Mouse (Mus musculus): ENCODE measurements around the gene Epb41l1. TPM values are rescaled to one million over a fixed set of nuclear protein-coding genes. Genes with fewer than 3 reads are reported as not detected.

The Epb41l1 gene
- total RNA-seq, 1 experiment: 20.5 TPM

DNA sequence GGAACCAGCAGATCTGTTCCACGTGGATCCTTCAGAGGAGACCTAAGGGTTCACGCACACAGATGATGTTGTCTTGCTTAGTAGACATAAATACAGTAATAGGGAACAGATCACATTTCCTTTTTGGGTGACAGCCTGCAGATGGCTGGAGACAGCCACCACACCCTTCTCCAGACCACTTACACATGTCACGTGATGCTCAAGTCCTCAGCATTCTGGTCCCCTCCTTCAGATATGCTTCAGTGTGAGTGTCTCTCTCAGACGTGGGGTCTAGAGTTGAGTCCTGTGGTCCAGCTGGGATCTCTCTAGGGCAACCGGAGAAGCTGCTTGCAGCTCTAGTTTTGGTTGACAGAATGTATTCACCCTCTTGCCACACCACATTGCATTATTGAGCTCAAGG lies 2.2 kb upstream of the Epb41l1 start:
- Histone ChIP-seq H3K27ac (ENCODE audit: insufficient read depth, low read depth, low read length, poor library complexity, severe bottlenecking) (no peak overlapping the region), H3K9me3 (ENCODE audit: control insufficient read depth, insufficient read depth, low read depth, low read length) (no peaks in the 10 kb centered on the region), H3K4me3 (ENCODE audit: insufficient read depth in 1 of 2, low read depth in 1 of 2, low read length in 2 of 2, poor library complexity in 1 of 2, severe bottlenecking in 1 of 2) (no peak overlapping the region), H3K9ac (ENCODE audit: insufficient read depth, low read depth, low read length, poor library complexity, severe bottlenecking) (no peak overlapping the region), H3K36me3 (ENCODE audit: control insufficient read depth, insufficient read depth, low read length, poor library complexity, severe bottlenecking) (no peaks in the 10 kb centered on the region), H3K4me1 (ENCODE audit: control insufficient read depth in 2 of 2, insufficient read depth in 2 of 2, low read length in 2 of 2, poor library complexity in 1 of 2) (peaks cover 8 to 21% of the 10 kb centered on the region in 2 experiments; a peak in 3 of 4 replicates)
- no peak for DNase-seq (ENCODE audit: low read depth, low spot score)
- TF ChIP-seq CHD2 (IDR thresholded peaks at IDR 0.05; ENCODE audit: low read depth, low read length): no peak
- TF ChIP-seq MAFK (IDR thresholded peaks at IDR 0.05; ENCODE audit: insufficient read depth, low read depth, low read length): no peak
- TF ChIP-seq HCFC1 (IDR thresholded peaks at IDR 0.05; ENCODE audit: borderline replicate concordance, insufficient read depth, low read length): no peak
- TF ChIP-seq ZNF384 (IDR thresholded peaks at IDR 0.05; ENCODE audit: low read depth, low read length): no peak
- no peak for TF ChIP-seq ZC3H11A (IDR thresholded peaks at IDR 0.05; ENCODE audit: borderline replicate concordance, low read depth, low read length)
- in situ Hi-C loops (cut with MboI; ENCODE audit: low sequenced_read_pairs in 2 of 2, unreplicated experiment in 2 of 2): no loop called here

- peak overlapping the region; percentile 74 for H3K9ac ChIP-seq (ENCODE audit: insufficient read depth, low read depth, low read length, poor library complexity, severe bottlenecking)
- peaks cover 17 to 28% of the 10 kb centered on the region in 2 experiments for H3K4me1 ChIP-seq (ENCODE audit: control insufficient read depth in 2 of 2, insufficient read depth in 2 of 2, low read length in 2 of 2, poor library complexity in 1 of 2)
- no peak overlapping the region for H3K27ac ChIP-seq (ENCODE audit: insufficient read depth, low read depth, low read length, poor library complexity, severe bottlenecking)
- DNase-seq (ENCODE audit: low read depth, low spot score): no peak
- TF ChIP-seq HCFC1 (IDR thresholded peaks at IDR 0.05; ENCODE audit: borderline replicate concordance, insufficient read depth, low read length) (no peak), MAFK (IDR thresholded peaks at IDR 0.05; ENCODE audit: insufficient read depth, low read depth, low read length) (no peak), ZC3H11A (IDR thresholded peaks at IDR 0.05; ENCODE audit: borderline replicate concordance, low read depth, low read length) (no peak), ZNF384 (IDR thresholded peaks at IDR 0.05; ENCODE audit: low read depth, low read length) (no peak), CHD2 (IDR thresholded peaks at IDR 0.05; ENCODE audit: low read depth, low read length) (no peak)
- in situ Hi-C loops (cut with MboI; ENCODE audit: low sequenced_read_pairs in 2 of 2, unreplicated experiment in 2 of 2): no loop called here
- H3K4me3 ChIP-seq (ENCODE audit: insufficient read depth in 1 of 2, low read depth in 1 of 2, low read length in 2 of 2, poor library complexity in 1 of 2, severe bottlenecking in 1 of 2): peak overlapping the region; percentile 72 to 88
- no peaks in the 10 kb centered on the region for H3K9me3 ChIP-seq (ENCODE audit: control insufficient read depth, insufficient read depth, low read depth, low read length)
- no peaks in the 10 kb centered on the region for H3K36me3 ChIP-seq (ENCODE audit: control insufficient read depth, insufficient read depth, low read length, poor library complexity, severe bottlenecking)
Measured at GRCm38 (mm10) chr2:156420327-156420693, 399 bp upstream of the Epb41l1 start.

DNA sequence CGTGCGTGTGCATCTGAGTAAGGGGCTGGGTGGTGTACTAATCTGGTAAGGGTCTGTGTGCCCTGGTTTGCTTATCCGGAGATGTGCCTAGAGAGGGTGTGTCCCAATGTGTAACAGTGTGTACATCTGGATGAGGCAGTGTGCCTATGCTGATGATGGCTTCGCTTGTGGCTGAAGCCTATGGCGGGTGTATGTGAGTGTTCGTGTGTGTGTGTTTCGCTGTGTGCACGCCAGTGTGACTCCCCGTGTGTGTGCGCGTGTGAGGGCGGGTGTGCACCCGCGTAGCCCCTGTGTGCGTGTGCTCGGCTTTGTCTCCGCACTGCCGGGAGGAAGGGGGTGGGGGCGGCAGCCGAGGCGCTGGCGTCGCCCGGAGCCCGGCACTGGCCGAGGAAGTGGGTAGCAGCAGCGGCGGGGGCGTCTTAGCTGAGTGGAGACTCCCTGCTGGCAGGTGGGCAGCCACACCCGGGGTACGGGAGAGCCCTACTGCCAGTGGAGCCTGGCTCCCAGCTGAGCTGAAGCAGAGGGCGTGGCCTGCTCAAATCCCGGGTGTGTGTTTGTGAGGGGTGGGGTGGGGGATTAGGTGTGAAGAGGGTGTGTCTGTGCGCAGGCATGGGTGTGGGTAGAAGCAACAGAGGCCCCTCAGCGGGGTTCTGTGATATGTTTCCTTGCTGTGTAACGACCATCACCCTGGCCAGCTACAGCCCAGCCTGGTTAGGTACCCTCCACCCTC lies 837 bp downstream of the Epb41l1 start:
- no peak for TF ChIP-seq ZC3H11A (IDR thresholded peaks at IDR 0.05; ENCODE audit: borderline replicate concordance, low read depth, low read length)
- no peak for TF ChIP-seq MAFK (IDR thresholded peaks at IDR 0.05; ENCODE audit: insufficient read depth, low read depth, low read length)
- peak overlapping the region; percentile 41 for H3K27ac ChIP-seq (ENCODE audit: insufficient read depth, low read depth, low read length, poor library complexity, severe bottlenecking)
- DNase-seq (ENCODE audit: low read depth, low spot score): no peak
- peaks cover 23 to 33% of the 10 kb centered on the region in 2 experiments for H3K4me1 ChIP-seq (ENCODE audit: control insufficient read depth in 2 of 2, insufficient read depth in 2 of 2, low read length in 2 of 2, poor library complexity in 1 of 2)
- H3K9ac ChIP-seq (ENCODE audit: insufficient read depth, low read depth, low read length, poor library complexity, severe bottlenecking): peak overlapping the region; percentile 58
- H3K36me3 ChIP-seq (ENCODE audit: control insufficient read depth, insufficient read depth, low read length, poor library complexity, severe bottlenecking): no peaks in the 10 kb centered on the region
- H3K9me3 ChIP-seq (ENCODE audit: control insufficient read depth, insufficient read depth, low read depth, low read length): no peaks in the 10 kb centered on the region
- in situ Hi-C loops (cut with MboI; ENCODE audit: low sequenced_read_pairs in 2 of 2, unreplicated experiment in 2 of 2): no loop called here
- peak overlapping the region; percentile 72 to 88 for H3K4me3 ChIP-seq (ENCODE audit: insufficient read depth in 1 of 2, low read depth in 1 of 2, low read length in 2 of 2, poor library complexity in 1 of 2, severe bottlenecking in 1 of 2)

- TF ChIP-seq MAFK (IDR thresholded peaks at IDR 0.05; ENCODE audit: insufficient read depth, low read depth, low read length) (no peak), ZNF384 (IDR thresholded peaks at IDR 0.05; ENCODE audit: low read depth, low read length) (no peak), ZC3H11A (IDR thresholded peaks at IDR 0.05; ENCODE audit: borderline replicate concordance, low read depth, low read length) (no peak), CHD2 (IDR thresholded peaks at IDR 0.05; ENCODE audit: low read depth, low read length) (no peak), HCFC1 (IDR thresholded peaks at IDR 0.05; ENCODE audit: borderline replicate concordance, insufficient read depth, low read length) (no peak)
- Histone ChIP-seq H3K9me3 (ENCODE audit: control insufficient read depth, insufficient read depth, low read depth, low read length) (no peaks in the 10 kb centered on the region), H3K27ac (ENCODE audit: insufficient read depth, low read depth, low read length, poor library complexity, severe bottlenecking) (peak overlapping the region; percentile 24; the same call in 1 of the 2 replicates), H3K4me1 (ENCODE audit: control insufficient read depth in 2 of 2, insufficient read depth in 2 of 2, low read length in 2 of 2, poor library complexity in 1 of 2) (peaks cover 23 to 35% of the 10 kb centered on the region in 2 experiments), H3K9ac (ENCODE audit: insufficient read depth, low read depth, low read length, poor library complexity, severe bottlenecking) (no peak overlapping the region), H3K4me3 (ENCODE audit: insufficient read depth in 1 of 2, low read depth in 1 of 2, low read length in 2 of 2, poor library complexity in 1 of 2, severe bottlenecking in 1 of 2) (peak overlapping the region; percentile 11 to 12; a peak in 2 of 4 replicates), H3K36me3 (ENCODE audit: control insufficient read depth, insufficient read depth, low read length, poor library complexity, severe bottlenecking) (no peaks in the 10 kb centered on the region)
- DNase-seq (ENCODE audit: low read depth, low spot score): no peak
- in situ Hi-C loops (cut with MboI; ENCODE audit: low sequenced_read_pairs in 2 of 2, unreplicated experiment in 2 of 2): no loop called here
Measured at GRCm38 (mm10) chr2:156422631-156423030, 1.9 kb downstream of the Epb41l1 start.
